Mouse (Mus musculus) liver, embryonic 14.5 days (tissue): ENCODE measurements around the gene Hist2h2ac. TPM values are rescaled to one million over a fixed set of nuclear protein-coding genes. Genes with fewer than 3 reads are reported as not detected.
"Not testable (repeated sequence)": the region's sequence is repeated elsewhere in the genome, so short reads cannot be mapped to it uniquely, and the experiment has no call there.

ENCODE experiments used
- ATAC-seq: fragments of 200-750 bp; cut with Nextera tagmentation; 2 replicates; pipeline ENCODE4 v1.8.0; 2017; ENCODE audit warnings: moderate number of reproducible peaks, mild to moderate bottlenecking, moderate library complexity; ENCODE audit not compliant: insufficient read depth
- DNase-seq, 3 experiments: peaks; one replicate each; pipeline ENCODE4 v3.0.0-alpha.2; 2012 to 2013; ENCODE audit warnings: low read depth in 3 of 3, low spot score in 3 of 3
- H3K27ac ChIP-seq: fragments of 300-500 bp; sonication (generic); 2 replicates; pipeline ENCODE4 v1.5.1; 2014; ENCODE audit warnings: moderate library complexity, mild to moderate bottlenecking, control low read depth, inconsistent platforms
- H3K27me3 ChIP-seq: fragments of 300-500 bp; sonication (generic); 2 replicates; pipeline ENCODE4 v1.6.1; 2014; ENCODE audit warnings: mild to moderate bottlenecking, low read length, moderate library complexity; ENCODE audit not compliant: control insufficient read depth, insufficient read depth
- H3K36me3 ChIP-seq: fragments of 300-500 bp; sonication (generic); replicated peaks from 2 replicates; pipeline ENCODE4 v1.6.1; 2014; ENCODE audit warnings: low read depth; ENCODE audit not compliant: control insufficient read depth, insufficient read depth
- H3K4me1 ChIP-seq, 2 experiments: fragments of 200-500 bp in 1 of 2; fragments of 300-500 bp in 1 of 2; sonication (generic) in 1 of 2; replicated peaks; 2 replicates each; pipeline ENCODE4 v1.6.1; 2012 to 2014; ENCODE audit warnings: antibody characterized with exemption in 1 of 2, inconsistent platforms in 1 of 2, low read length in 1 of 2; ENCODE audit not compliant: control insufficient read depth in 2 of 2, insufficient read depth in 2 of 2
- H3K4me2 ChIP-seq: fragments of 300-500 bp; sonication (generic); 2 replicates; pipeline ENCODE4 v1.6.1; 2014; ENCODE audit warnings: low read depth, mild to moderate bottlenecking, control low read depth, moderate library complexity
- H3K4me3 ChIP-seq, 2 experiments: fragments of 200-500 bp in 1 of 2; fragments of 300-500 bp in 1 of 2; sonication (generic) in 1 of 2; 2 replicates each; pipeline ENCODE4 v1.5.1; 2012 to 2014; ENCODE audit warnings: low read depth in 2 of 2, low read length in 2 of 2, mild to moderate bottlenecking in 2 of 2, control low read depth in 1 of 2, inconsistent platforms in 1 of 2, moderate library complexity in 1 of 2; ENCODE audit not compliant: insufficient read depth in 1 of 2
- H3K9ac ChIP-seq: fragments of 300-500 bp; sonication (generic); replicated peaks from 2 replicates; pipeline ENCODE4 v1.6.1; 2014; ENCODE audit warnings: mild to moderate bottlenecking, control low read depth, moderate library complexity
- H3K9me3 ChIP-seq: fragments of 300-500 bp; sonication (generic); 2 replicates; pipeline ENCODE4 v1.6.1; 2016; ENCODE audit warnings: low read length, mixed read lengths; ENCODE audit not compliant: control insufficient read depth
- CTCF ChIP-seq: IDR thresholded peaks from 2 replicates; pipeline ENCODE4 v1.5.1; 2016; ENCODE audit warnings: antibody characterized with exemption, low read depth, control low read depth
- EP300 ChIP-seq: IDR thresholded peaks from 2 replicates; pipeline ENCODE4 v1.6.1; 2016; ENCODE audit warnings: antibody characterized with exemption, low read depth
- WGBS: fragments of 180-500 bp; shearing (Covaris S2); extraction: QIAGEN DNeasy Blood & Tissue Kit; methylation state at CpG from one replicate; pipeline ENCODE4 v1.1.7; 2014; ENCODE audit not compliant: insufficient replicate concordance; 5-methylcytosine and 5-hydroxymethylcytosine counted together
- polyA plus RNA-seq, 2 experiments: library from polyadenylated mRNA; depleted of rRNA in 1 of 2; stranded (reverse) in 1 of 2; unstranded in 1 of 2; fragments of >200 nt; fragmentation: Nextera tagmentation in 1 of 2; extraction: Ambion mirVana in 1 of 2; gene quantifications; 2 replicates each; pipeline versions ENCODE4 v1.2.1 to v1.2.3; 2012 to 2014

The Hist2h2ac gene
- polyA plus RNA-seq, 2 experiments, result 14.0 to 18.5 TPM

DNA sequence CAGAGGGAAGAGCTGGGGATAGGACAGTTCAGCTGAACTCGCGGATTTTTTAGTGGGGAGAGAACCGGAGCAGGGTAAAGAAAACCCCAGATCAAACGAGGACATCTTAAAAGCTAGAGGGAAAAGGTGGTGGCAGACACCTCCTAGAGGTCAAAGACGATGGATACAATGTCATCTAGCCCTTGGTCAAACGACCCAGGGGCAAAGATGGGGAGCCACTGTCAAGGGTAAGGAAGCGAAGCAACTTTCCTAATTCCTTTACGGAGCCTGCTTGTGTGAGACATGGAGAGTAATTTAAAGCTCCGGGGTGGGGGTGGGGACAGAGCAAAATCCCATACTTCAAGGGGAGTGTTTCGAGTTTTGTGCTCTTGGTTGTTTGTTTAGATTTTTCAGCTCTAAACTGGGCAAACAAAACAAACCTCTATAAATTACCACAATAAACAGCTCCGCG, 1.5 kb downstream of the Hist2h2ac start:
- Histone ChIP-seq H3K36me3 (no peaks in the 10 kb centered on the region), H3K9ac (peak overlapping the region; percentile 99), H3K4me1 (peaks cover 25 to 31% of the 10 kb centered on the region in 2 experiments), H3K27me3 (no peaks in the 10 kb centered on the region), H3K4me2 (peak overlapping the region; percentile 81), H3K27ac (peak overlapping the region; percentile 100), H3K9me3 (no peaks in the 10 kb centered on the region), H3K4me3 (peak overlapping the region; percentile 65 to 73)
- DNase-seq (peak in 1 of 3 experiments; percentile 52), ATAC-seq (no peak)
- WGBS, result under 1% methylated on average over 12 of the region's 12 CpGs
- TF ChIP-seq EP300 (no peak), CTCF (peak; percentile 59)

- H3K4me1 ChIP-seq, result no peaks in the 10 kb centered on the region
- no peaks in the 10 kb centered on the region for H3K27me3 ChIP-seq
- ATAC-seq (no peak), DNase-seq (no peak)
- WGBS, result 29% methylated on average over 15 of the region's 15 CpGs
- TF ChIP-seq CTCF (peak; percentile 54), EP300 (no peak)
- no peaks in the 10 kb centered on the region for H3K9me3 ChIP-seq
- H3K4me3 ChIP-seq, result no peak overlapping the region
- no peak overlapping the region for H3K27ac ChIP-seq
- no peak overlapping the region for H3K9ac ChIP-seq
- H3K36me3 ChIP-seq, result no peaks in the 10 kb centered on the region
- no peak overlapping the region for H3K4me2 ChIP-seq
Observed at GRCm38 (mm10) chr3:96209242-96209641, 11.4 kb downstream of the Hist2h2ac start.

- DNase-seq, result no peak
- H3K4me1 ChIP-seq, result no peaks in the 10 kb centered on the region
- H3K27ac ChIP-seq, result no peak overlapping the region
- WGBS, result 71% methylated on average over 3 of the region's 3 CpGs
- no peaks in the 10 kb centered on the region for H3K36me3 ChIP-seq
- ATAC-seq, result no peak
- no peaks in the 10 kb centered on the region for H3K27me3 ChIP-seq
- H3K9me3 ChIP-seq, result no peaks in the 10 kb centered on the region
- TF ChIP-seq EP300 (no peak), CTCF (no peak)
- H3K9ac ChIP-seq, result no peak overlapping the region
- no peak overlapping the region for H3K4me3 ChIP-seq
- H3K4me2 ChIP-seq, result no peak overlapping the region
Observed at GRCm38 (mm10) chr3:96207819-96208218, 12.9 kb downstream of the Hist2h2ac start.

DNA sequence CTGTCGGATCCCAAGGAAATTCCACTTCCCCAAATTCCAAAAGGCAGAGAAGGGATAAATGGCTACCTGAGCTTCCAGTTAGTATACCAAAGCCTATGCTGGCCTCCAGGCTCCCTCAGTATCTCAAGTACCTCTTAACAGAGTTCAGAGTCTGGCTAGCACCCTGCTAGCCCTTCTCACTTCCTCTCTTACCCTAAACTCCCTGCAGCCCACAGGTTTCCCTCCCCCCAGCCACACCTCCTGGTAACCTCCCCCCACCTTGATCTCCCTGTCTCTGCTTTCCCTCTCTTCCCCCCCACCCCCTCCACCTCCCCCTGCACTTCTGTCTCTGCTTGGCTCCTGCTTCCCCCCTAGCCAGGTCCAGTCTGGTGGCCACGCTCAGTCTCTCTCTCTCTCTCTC, 20.9 kb downstream of the Hist2h2ac start:
- ATAC-seq (no peak), DNase-seq (no peak)
- Histone ChIP-seq H3K9me3 (no peaks in the 10 kb centered on the region), H3K4me2 (no peak overlapping the region), H3K27ac (no peak overlapping the region), H3K4me1 (peaks cover 13 to 22% of the 10 kb centered on the region in 2 experiments), H3K9ac (no peak overlapping the region), H3K27me3 (no peaks in the 10 kb centered on the region), H3K4me3 (no peak overlapping the region), H3K36me3 (no peaks in the 10 kb centered on the region)
- WGBS, result 41% methylated on average over 2 of the region's 2 CpGs
- TF ChIP-seq CTCF (no peak), EP300 (no peak)

DNA sequence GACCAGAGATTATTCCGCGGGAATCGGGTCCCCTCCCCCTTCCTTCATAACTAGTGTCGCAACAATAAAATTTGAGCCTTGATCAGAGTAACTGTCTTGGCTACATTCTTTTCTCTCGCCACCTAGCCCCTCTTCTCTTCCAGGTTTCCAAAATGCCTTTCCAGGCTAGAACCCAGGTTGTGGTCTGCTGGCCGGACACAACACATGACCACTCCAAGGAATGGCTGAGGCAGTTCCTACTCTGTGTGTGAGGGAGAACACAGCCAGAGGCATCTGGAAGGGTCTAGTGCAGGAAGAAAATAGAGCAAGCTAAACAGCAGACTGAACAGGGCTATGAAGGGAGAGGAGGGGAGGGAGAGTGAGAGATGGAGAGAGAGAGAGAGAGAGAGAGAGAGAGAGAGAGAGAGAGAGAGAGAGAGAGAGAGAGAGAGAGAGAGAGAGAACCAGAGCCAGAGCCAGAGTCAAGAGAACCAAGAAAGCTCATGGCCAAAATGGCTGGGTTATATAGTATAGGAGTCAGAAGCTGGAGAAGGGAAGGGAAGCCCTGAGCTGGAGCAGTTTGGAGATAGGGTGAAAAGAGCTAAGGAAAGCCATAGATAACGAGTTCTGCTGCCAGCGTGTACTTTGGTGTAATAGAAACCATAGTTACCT, 22.0 kb downstream of the Hist2h2ac start:
- Histone ChIP-seq H3K4me2 (peak overlapping the region; percentile 35), H3K4me1 (peaks cover 13 to 22% of the 10 kb centered on the region in 2 experiments)
- not testable (repeated sequence) for H3K4me3 ChIP-seq, ATAC-seq, H3K9me3 ChIP-seq, H3K27me3 ChIP-seq, H3K27ac ChIP-seq, DNase-seq, H3K9ac ChIP-seq, H3K36me3 ChIP-seq
- 17% methylated on average over 6 of the region's 8 CpGs for WGBS
